Mouse (Mus musculus): ENCODE measurements at regions not wholly inside any gene's neighbourhood (a gene's known extent, or its start where the extent isn't known, plus 50 kb on each side); places are given as distances from the start of the nearest gene placed in this dataset.

- 52% methylated on average over 6 of the region's 6 CpGs for WGBS
- DNase-seq: no peak
- Histone ChIP-seq H3K27me3 (ENCODE audit: control insufficient read depth, insufficient read depth, low read length) (no peaks in the 10 kb centered on the region), H3K4me3 (replicated peaks; ENCODE audit: insufficient read depth, low read depth, low read length) (no peak overlapping the region), H3K4me1 (ENCODE audit: control insufficient read depth, insufficient read depth, low read length) (peaks cover 2% of the 10 kb centered on the region; the same call in 1 of the 2 replicates), H3K27ac (ENCODE audit: insufficient read depth, low read length) (no peak overlapping the region)
- TF ChIP-seq POLR2A (IDR thresholded peaks at IDR 0.05; ENCODE audit: borderline replicate concordance, insufficient read depth, low read length) (no peak), CTCF (IDR thresholded peaks at IDR 0.05; ENCODE audit: borderline replicate concordance, insufficient read depth, low read depth, low read length) (no peak)
Measured at GRCm38 (mm10) chr17:47138174-47138573, 127.8 kb upstream of the Ubr2 start.

- TF ChIP-seq CTCF (IDR thresholded peaks at IDR 0.05; ENCODE audit: borderline replicate concordance, insufficient read depth, low read depth, low read length) (no peak), POLR2A (IDR thresholded peaks at IDR 0.05; ENCODE audit: borderline replicate concordance, insufficient read depth, low read length) (no peak)
- no peak for DNase-seq
- H3K4me3 ChIP-seq (replicated peaks; ENCODE audit: insufficient read depth, low read depth, low read length): no peak overlapping the region
- 0 out of 2 replicates have a peak, but pooled peaks cover 2% of the 10 kb centered on the region for H3K4me1 ChIP-seq (ENCODE audit: control insufficient read depth, insufficient read depth, low read length)
- no peaks in the 10 kb centered on the region for H3K27me3 ChIP-seq (ENCODE audit: control insufficient read depth, insufficient read depth, low read length)
- 75% methylated on average over 5 of the region's 5 CpGs for WGBS
- H3K27ac ChIP-seq (ENCODE audit: insufficient read depth, low read length): no peak overlapping the region
Measured at GRCm38 (mm10) chr17:47135391-47135790, 125.0 kb upstream of the Ubr2 start.

- no peak overlapping the region for H3K27ac ChIP-seq (ENCODE audit: insufficient read depth, low read length)
- 69% methylated on average over 2 of the region's 2 CpGs for WGBS
- H3K27me3 ChIP-seq (ENCODE audit: control insufficient read depth, insufficient read depth, low read length): no peaks in the 10 kb centered on the region
- no peak overlapping the region for H3K4me3 ChIP-seq (replicated peaks; ENCODE audit: insufficient read depth, low read depth, low read length)
- TF ChIP-seq POLR2A (IDR thresholded peaks at IDR 0.05; ENCODE audit: borderline replicate concordance, insufficient read depth, low read length) (no peak), CTCF (IDR thresholded peaks at IDR 0.05; ENCODE audit: borderline replicate concordance, insufficient read depth, low read depth, low read length) (no peak)
- DNase-seq: no peak
- no peaks in the 10 kb centered on the region for H3K4me1 ChIP-seq (ENCODE audit: control insufficient read depth, insufficient read depth, low read length)
Measured at GRCm38 (mm10) chr17:47133785-47134184, 123.4 kb upstream of the Ubr2 start.

- Histone ChIP-seq H3K27me3 (ENCODE audit: control insufficient read depth, insufficient read depth, low read length) (no peaks in the 10 kb centered on the region), H3K27ac (ENCODE audit: insufficient read depth, low read length) (no peak overlapping the region), H3K4me1 (ENCODE audit: control insufficient read depth, insufficient read depth, low read length) (no peaks in the 10 kb centered on the region), H3K4me3 (replicated peaks; ENCODE audit: insufficient read depth, low read depth, low read length) (no peak overlapping the region)
- no peak for DNase-seq
- 32% methylated on average over 3 of the region's 3 CpGs for WGBS
- TF ChIP-seq CTCF (IDR thresholded peaks at IDR 0.05; ENCODE audit: borderline replicate concordance, insufficient read depth, low read depth, low read length) (no peak), POLR2A (IDR thresholded peaks at IDR 0.05; ENCODE audit: borderline replicate concordance, insufficient read depth, low read length) (no peak)
Measured at GRCm38 (mm10) chr17:47127571-47127970, 117.2 kb upstream of the Ubr2 start.

GRCm38 (mm10) chr17:47123576-47123975 is 113.2 kb upstream of the Ubr2 start:
- WGBS: 88% methylated on average over 18 of the region's 18 CpGs

GRCm38 (mm10) chr17:47122221-47122620 is 111.9 kb upstream of the Ubr2 start:
- no peaks in the 10 kb centered on the region for H3K27me3 ChIP-seq (ENCODE audit: control insufficient read depth, insufficient read depth, low read length)
- 79% methylated on average over 9 of the region's 9 CpGs for WGBS
- H3K4me3 ChIP-seq (replicated peaks; ENCODE audit: insufficient read depth, low read depth, low read length): no peak overlapping the region
- H3K4me1 ChIP-seq (ENCODE audit: control insufficient read depth, insufficient read depth, low read length): no peaks in the 10 kb centered on the region
- no peak for DNase-seq
- TF ChIP-seq POLR2A (IDR thresholded peaks at IDR 0.05; ENCODE audit: borderline replicate concordance, insufficient read depth, low read length) (no peak), CTCF (IDR thresholded peaks at IDR 0.05; ENCODE audit: borderline replicate concordance, insufficient read depth, low read depth, low read length) (no peak)
- H3K27ac ChIP-seq (ENCODE audit: insufficient read depth, low read length): no peak overlapping the region

More at GRCm38 (mm10) chr17:47123576-47123975, 113.2 kb upstream of the Ubr2 start:
- no peak overlapping the region for H3K27ac ChIP-seq (ENCODE audit: insufficient read depth, low read length)
- H3K27me3 ChIP-seq (ENCODE audit: control insufficient read depth, insufficient read depth, low read length): no peaks in the 10 kb centered on the region
- TF ChIP-seq POLR2A (IDR thresholded peaks at IDR 0.05; ENCODE audit: borderline replicate concordance, insufficient read depth, low read length) (no peak), CTCF (IDR thresholded peaks at IDR 0.05; ENCODE audit: borderline replicate concordance, insufficient read depth, low read depth, low read length) (no peak)
- H3K4me1 ChIP-seq (ENCODE audit: control insufficient read depth, insufficient read depth, low read length): no peaks in the 10 kb centered on the region
- H3K4me3 ChIP-seq (replicated peaks; ENCODE audit: insufficient read depth, low read depth, low read length): no peak overlapping the region
- no peak for DNase-seq

- DNase-seq: no peak
- TF ChIP-seq POLR2A (IDR thresholded peaks at IDR 0.05; ENCODE audit: borderline replicate concordance, insufficient read depth, low read length): no peak
- TF ChIP-seq CTCF (IDR thresholded peaks at IDR 0.05; ENCODE audit: borderline replicate concordance, insufficient read depth, low read depth, low read length): no peak
- no peaks in the 10 kb centered on the region for H3K4me1 ChIP-seq (ENCODE audit: control insufficient read depth, insufficient read depth, low read length)
- no peak overlapping the region for H3K27ac ChIP-seq (ENCODE audit: insufficient read depth, low read length)
- 83% methylated on average over 7 of the region's 7 CpGs for WGBS
- H3K4me3 ChIP-seq (replicated peaks; ENCODE audit: insufficient read depth, low read depth, low read length): no peak overlapping the region
- H3K27me3 ChIP-seq (ENCODE audit: control insufficient read depth, insufficient read depth, low read length): no peaks in the 10 kb centered on the region
Measured at GRCm38 (mm10) chr17:47118010-47118409, 107.7 kb upstream of the Ubr2 start.

GRCm38 (mm10) chr17:47115754-47116153 is 105.4 kb upstream of the Ubr2 start:
- H3K4me3 ChIP-seq (replicated peaks; ENCODE audit: insufficient read depth, low read depth, low read length): no peak overlapping the region
- no peaks in the 10 kb centered on the region for H3K4me1 ChIP-seq (ENCODE audit: control insufficient read depth, insufficient read depth, low read length)
- DNase-seq: no peak
- TF ChIP-seq POLR2A (IDR thresholded peaks at IDR 0.05; ENCODE audit: borderline replicate concordance, insufficient read depth, low read length) (no peak), CTCF (IDR thresholded peaks at IDR 0.05; ENCODE audit: borderline replicate concordance, insufficient read depth, low read depth, low read length) (peak; percentile 22; the same call in 1 of the 2 replicates)
- H3K27me3 ChIP-seq (ENCODE audit: control insufficient read depth, insufficient read depth, low read length): no peaks in the 10 kb centered on the region
- 44% methylated on average over 13 of the region's 13 CpGs for WGBS
- no peak overlapping the region for H3K27ac ChIP-seq (ENCODE audit: insufficient read depth, low read length)
